Mouse (Mus musculus) small intestine, adult 2 months (tissue): Measurements from ENCODE around the gene Meox2. TPM values are rescaled to one million over a fixed set of nuclear protein-coding genes. Genes with fewer than 3 reads are reported as not detected.

Source experiments
- H3K27ac ChIP-seq: fragments of 200-500 bp; 2 replicates; pipeline ENCODE4 v1.5.1; 2012; ENCODE audit warnings: low read depth, low read length, control low read depth, inconsistent platforms; ENCODE audit not compliant: insufficient read depth
- H3K27me3 ChIP-seq: fragments of 200-500 bp; 2 replicates; pipeline ENCODE4 v1.6.1; 2012; ENCODE audit warnings: mild to moderate bottlenecking, moderate library complexity, low read length, inconsistent platforms; ENCODE audit not compliant: control insufficient read depth, insufficient read depth
- H3K36me3 ChIP-seq: fragments of 200-500 bp; 2 replicates; pipeline ENCODE4 v1.6.1; 2012; ENCODE audit warnings: mild to moderate bottlenecking, low read length, control low read depth, inconsistent platforms; ENCODE audit not compliant: control insufficient read depth, insufficient read depth
- H3K4me1 ChIP-seq: fragments of 200-500 bp; 2 replicates; pipeline ENCODE4 v1.6.1; 2012; ENCODE audit warnings: low read length, inconsistent platforms, mixed read lengths; ENCODE audit not compliant: control insufficient read depth, insufficient read depth, insufficient read length
- H3K4me3 ChIP-seq: fragments of 200-500 bp; 2 replicates; pipeline ENCODE4 v1.5.1; 2012; ENCODE audit warnings: low read depth, mild to moderate bottlenecking, control low read depth, inconsistent platforms, low read length, moderate library complexity
- CTCF ChIP-seq: fragments of 200-500 bp; IDR thresholded peaks from 2 replicates; pipeline ENCODE4 v1.5.1; 2012; ENCODE audit warnings: low read depth, mild to moderate bottlenecking, control low read depth, inconsistent platforms, low read length, moderate library complexity, mixed read lengths; ENCODE audit not compliant: insufficient replicate concordance, insufficient read length; ENCODE audit errors: extremely low read depth
- POLR2A ChIP-seq: fragments of 200-500 bp; IDR thresholded peaks from 2 replicates; pipeline ENCODE4 v1.6.1; 2012; ENCODE audit warnings: low read depth, mild to moderate bottlenecking, control low read depth, inconsistent platforms, low read length, moderate library complexity
- WGBS: fragments of 180-500 bp; shearing (Covaris S2); methylation state at CpG from one replicate; pipeline ENCODE4 v1.1.7; 2018; 5-methylcytosine and 5-hydroxymethylcytosine counted together
- polyA plus RNA-seq: library from polyadenylated mRNA; depleted of rRNA; stranded (reverse); fragments of >200 nt; gene quantifications from 2 replicates; pipeline ENCODE4 v1.2.3, GENCODE M21; 2012

Gene Meox2
- polyA plus RNA-seq, 1 experiment, result 0.22 TPM

GRCm38 (mm10) chr12:37108819-37109473, 606 bp downstream of the Meox2 start:
- peaks cover 2% of the 10 kb centered on the region; the same call in 1 of the 2 replicates for H3K4me1 ChIP-seq
- peak overlapping the region; percentile 41 for H3K4me3 ChIP-seq
- H3K27ac ChIP-seq, result no peak overlapping the region

DNA sequence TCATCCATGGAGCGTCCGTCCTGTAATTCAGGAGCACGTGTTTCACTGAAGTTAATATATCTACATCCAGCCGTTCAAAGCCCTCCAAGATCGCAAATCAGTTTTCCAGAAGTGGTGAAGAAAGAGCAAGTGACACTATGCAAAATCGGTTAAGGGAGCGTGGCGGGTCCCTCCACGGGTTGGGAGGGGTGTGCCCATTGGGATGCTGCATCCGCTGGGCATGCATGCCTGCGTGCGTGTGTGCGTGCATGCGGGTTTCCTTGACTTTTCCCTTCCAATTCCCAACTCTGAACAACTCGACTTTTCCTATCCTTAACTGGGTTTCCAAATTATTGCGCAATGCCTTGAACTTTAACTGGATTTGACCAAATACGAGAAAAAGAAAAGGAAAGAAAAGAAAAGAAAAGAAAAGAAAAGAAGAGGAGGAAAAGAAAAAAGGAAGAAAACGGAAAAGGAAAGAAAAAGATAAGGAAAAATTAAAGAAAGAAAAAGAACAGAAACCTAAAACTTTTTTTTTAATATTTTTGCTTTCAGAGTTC, 1.2 kb downstream of the Meox2 start:
- Histone ChIP-seq H3K27me3 (peaks cover 13% of the 10 kb centered on the region), H3K4me3 (peak overlapping the region; percentile 41), H3K4me1 (peaks cover 2% of the 10 kb centered on the region; the same call in 1 of the 2 replicates), H3K36me3 (no peaks in the 10 kb centered on the region), H3K27ac (no peak overlapping the region)
- no peak for TF ChIP-seq POLR2A
- TF ChIP-seq CTCF, result no peak
- WGBS, result 7% methylated on average over 18 of the region's 18 CpGs

More at GRCm38 (mm10) chr12:37108819-37109473, 606 bp downstream of the Meox2 start:
- TF ChIP-seq CTCF (no peak), POLR2A (no peak)
- Histone ChIP-seq H3K36me3 (no peaks in the 10 kb centered on the region), H3K27me3 (peaks cover 13% of the 10 kb centered on the region)
- 3% methylated on average over 29 of the region's 29 CpGs for WGBS

DNA sequence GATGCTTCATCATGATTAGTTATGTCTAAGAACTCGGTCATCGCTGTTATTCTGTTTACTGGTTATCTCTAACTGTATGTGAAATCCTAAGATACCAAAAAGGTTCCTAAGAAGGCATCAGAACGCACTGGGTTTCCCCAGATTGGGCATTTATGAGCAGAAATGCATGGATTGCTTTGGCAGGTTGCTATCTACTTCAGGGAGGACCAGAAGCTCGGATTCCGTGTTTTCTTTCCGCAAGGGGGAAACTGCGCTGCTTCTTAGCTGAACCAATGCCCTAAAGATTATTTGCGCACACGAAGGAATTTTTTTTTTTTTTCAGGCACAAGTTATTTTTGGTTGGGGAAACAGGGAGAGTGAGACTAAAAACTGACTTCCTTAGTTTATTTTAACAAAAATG, 2.6 kb downstream of the Meox2 start:
- peaks cover 13% of the 10 kb centered on the region for H3K27me3 ChIP-seq
- 67% methylated on average over 9 of the region's 9 CpGs for WGBS
- H3K27ac ChIP-seq, result no peak overlapping the region
- H3K36me3 ChIP-seq, result no peaks in the 10 kb centered on the region
- no peak overlapping the region for H3K4me3 ChIP-seq
- peaks cover 2% of the 10 kb centered on the region; the same call in 1 of the 2 replicates for H3K4me1 ChIP-seq
- no peak for TF ChIP-seq POLR2A
- no peak for TF ChIP-seq CTCF

DNA sequence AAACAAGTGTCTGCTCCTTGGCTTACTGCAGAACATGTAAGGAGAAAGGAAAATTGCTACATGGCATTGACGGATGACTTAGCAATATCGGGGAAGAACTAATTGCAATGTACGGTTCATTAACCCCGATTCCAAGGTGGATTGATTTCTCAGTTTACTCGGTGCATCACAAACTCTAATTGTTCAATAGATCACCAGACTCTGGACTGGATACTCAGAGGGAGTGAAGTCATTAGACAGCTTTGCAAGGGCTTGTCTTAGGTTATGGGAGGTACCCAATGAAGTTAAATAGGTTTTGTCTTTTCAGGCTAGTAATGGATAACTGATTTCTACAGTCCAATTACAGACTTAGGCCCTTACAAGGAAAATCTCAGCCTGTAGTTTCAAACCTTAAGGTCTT, 10.9 kb downstream of the Meox2 start:
- Histone ChIP-seq H3K4me3 (no peak overlapping the region), H3K27ac (no peak overlapping the region), H3K36me3 (no peaks in the 10 kb centered on the region), H3K4me1 (no peaks in the 10 kb centered on the region), H3K27me3 (no peaks in the 10 kb centered on the region)
- 80% methylated on average over 5 of the region's 5 CpGs for WGBS
- TF ChIP-seq POLR2A (no peak), CTCF (no peak)

DNA sequence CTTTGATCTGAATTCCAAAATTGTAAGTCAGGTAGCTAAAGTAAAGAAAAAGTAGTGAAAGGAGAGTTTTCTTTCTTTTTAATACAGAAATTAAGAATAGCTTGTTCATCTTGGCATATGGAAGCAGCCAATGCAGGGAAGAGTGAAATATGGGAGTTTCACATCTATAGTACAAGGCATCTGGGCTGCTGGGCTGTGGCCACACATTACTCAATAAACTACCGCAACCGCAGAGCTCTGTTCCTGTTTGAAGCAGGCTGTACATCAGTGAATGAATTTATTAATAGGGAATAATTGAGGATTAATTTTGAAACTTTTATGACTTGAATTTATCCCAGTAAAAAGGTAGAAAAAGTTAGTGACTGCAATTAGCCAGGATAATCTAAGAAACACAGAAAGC, 15.4 kb downstream of the Meox2 start:
- H3K4me3 ChIP-seq, result no peak overlapping the region
- no peak overlapping the region for H3K27ac ChIP-seq
- no peaks in the 10 kb centered on the region for H3K36me3 ChIP-seq
- WGBS, result 91% methylated on average over 2 of the region's 2 CpGs
- TF ChIP-seq POLR2A, result no peak
- H3K4me1 ChIP-seq, result no peaks in the 10 kb centered on the region
- no peaks in the 10 kb centered on the region for H3K27me3 ChIP-seq

DNA sequence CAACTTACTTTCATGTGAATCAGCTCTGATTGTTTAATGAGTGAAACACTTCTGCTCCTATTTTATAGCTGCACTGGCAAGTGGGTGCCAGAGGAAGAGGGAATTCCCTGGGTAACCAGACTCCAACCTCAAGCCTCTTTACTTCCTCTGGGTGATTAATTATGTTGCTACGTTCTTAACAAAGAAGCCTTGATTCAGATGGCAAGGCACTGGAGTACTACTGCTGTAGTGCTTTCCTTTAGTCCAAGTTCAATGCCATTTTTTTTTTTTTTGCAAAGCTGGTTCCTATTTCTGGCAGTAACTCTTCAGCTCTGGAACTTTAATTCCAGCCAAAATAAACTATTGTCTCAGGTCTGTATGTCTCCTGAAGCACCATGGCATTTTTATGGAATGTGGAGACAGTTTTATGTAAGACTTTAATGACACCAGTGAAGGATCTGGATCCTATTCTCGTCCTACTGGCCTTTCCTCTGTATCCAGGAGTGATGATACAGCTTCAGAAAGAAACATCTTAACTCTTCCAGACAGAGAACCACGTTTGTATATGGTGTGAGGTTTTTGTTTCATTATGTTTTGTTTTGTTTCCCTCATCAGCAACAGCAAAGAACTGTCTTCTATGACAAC, 33.9 kb downstream of the Meox2 start:
- Histone ChIP-seq H3K4me3 (no peak overlapping the region), H3K27me3 (no peaks in the 10 kb centered on the region), H3K36me3 (no peaks in the 10 kb centered on the region), H3K4me1 (no peaks in the 10 kb centered on the region), H3K27ac (no peak overlapping the region)
- 32% methylated on average over 3 of the region's 3 CpGs for WGBS
- TF ChIP-seq CTCF, result no peak
- TF ChIP-seq POLR2A, result no peak

GRCm38 (mm10) chr12:37143879-37144278, 35.5 kb downstream of the Meox2 start:
- TF ChIP-seq POLR2A (no peak), CTCF (no peak)
- Histone ChIP-seq H3K4me1 (no peaks in the 10 kb centered on the region), H3K27ac (no peak overlapping the region), H3K27me3 (no peaks in the 10 kb centered on the region), H3K36me3 (no peaks in the 10 kb centered on the region), H3K4me3 (no peak overlapping the region)
- WGBS, result 85% methylated on average over 1 of the region's 1 CpGs

DNA sequence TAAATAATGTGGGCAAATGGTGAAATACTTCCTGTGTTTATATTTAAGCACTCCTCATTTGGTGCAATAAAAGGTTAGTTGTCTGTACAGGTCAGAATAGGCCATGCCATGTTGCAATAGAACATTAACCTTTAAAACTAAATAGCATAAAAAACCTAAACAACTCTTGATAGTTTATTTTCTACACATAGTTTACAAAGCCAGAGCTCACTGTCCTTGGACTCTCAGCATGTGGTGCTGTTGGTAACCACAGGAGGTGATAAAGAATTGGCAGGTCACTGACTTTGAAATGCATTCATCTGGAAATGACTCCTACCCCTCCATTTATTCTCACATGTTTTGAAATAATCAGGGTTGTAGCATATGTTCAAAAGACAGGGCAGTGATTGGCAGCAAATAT, 59.4 kb downstream of the Meox2 start:
- no peak for TF ChIP-seq CTCF
- no peak for TF ChIP-seq POLR2A
- H3K4me1 ChIP-seq, result no peaks in the 10 kb centered on the region

More for the DNA sequence above, 59.4 kb downstream of the Meox2 start:
- Histone ChIP-seq H3K4me3 (no peak overlapping the region), H3K27ac (no peak overlapping the region), H3K27me3 (no peaks in the 10 kb centered on the region), H3K36me3 (no peaks in the 10 kb centered on the region)
